Mouse (Mus musculus) megakaryocyte-erythroid progenitor cell, adult 5-6 weeks (primary cell): ENCODE measurements around the gene Casc3. TPM values are rescaled to one million over a fixed set of nuclear protein-coding genes. Genes with fewer than 3 reads are reported as not detected.

Source experiments
- ATAC-seq: replicated peaks from 2 replicates; pipeline ENCODE4 v1.8.0; 2016; ENCODE audit warnings: mild to moderate bottlenecking, inconsistent platforms; ENCODE audit not compliant: severe bottlenecking, poor library complexity, low FRiP score, low TSS enrichment
- total RNA-seq, 2 experiments: library from RNA; stranded (forward) in 1 of 2; stranded (reverse) in 1 of 2; fragments of 200-1000, 215-1000 nt in 1 of 2; fragments of >200 nt in 1 of 2; fragmentation: Nextera tagmentation in 1 of 2; gene quantifications; 2 replicates each; pipeline ENCODE4 v1.2.3; 2014 to 2017

Gene Casc3
- total RNA-seq, 2 experiments from 2014 or later: 37.4 to 51.8 TPM

- ATAC-seq: no peak
These were observed 32.7 kb upstream of the Casc3 start for GRCm38 (mm10) chr11:98771844-98772525.

GRCm38 (mm10) chr11:98772667-98773171, 32.0 kb upstream of the Casc3 start:
- ATAC-seq: no peak

GRCm38 (mm10) chr11:98773635-98774295, 30.9 kb upstream of the Casc3 start:
- peak; percentile 89 for ATAC-seq

- no peak for ATAC-seq
These were observed 29.9 kb upstream of the Casc3 start, which contains the start of gene Nr1d1 for GRCm38 (mm10) chr11:98774582-98775347. Nr1d1 (minus strand) TSS chr11:98775333.

- ATAC-seq: peak; percentile 69
These were observed 29.2 kb upstream of the Casc3 start for GRCm38 (mm10) chr11:98775348-98776051.

GRCm38 (mm10) chr11:98776052-98776764, 28.5 kb upstream of the Casc3 start:
- ATAC-seq: no peak

- ATAC-seq: no peak
These were observed 27.7 kb upstream of the Casc3 start for GRCm38 (mm10) chr11:98776843-98777590.

GRCm38 (mm10) chr11:98777888-98778287, 26.8 kb upstream of the Casc3 start:
- ATAC-seq: no peak

GRCm38 (mm10) chr11:98781851-98782512, 22.7 kb upstream of the Casc3 start:
- no peak for ATAC-seq

- no peak for ATAC-seq
These were observed 22.0 kb upstream of the Casc3 start for GRCm38 (mm10) chr11:98782651-98783235.

- peak; percentile 77 for ATAC-seq
These were observed 21.4 kb upstream of the Casc3 start for GRCm38 (mm10) chr11:98783236-98783696.

- ATAC-seq: no peak
These were observed 20.6 kb upstream of the Casc3 start for GRCm38 (mm10) chr11:98784139-98784538.

- ATAC-seq: no peak
These were observed 19.5 kb upstream of the Casc3 start for GRCm38 (mm10) chr11:98785214-98785613.

GRCm38 (mm10) chr11:98785772-98786281, 18.9 kb upstream of the Casc3 start:
- no peak for ATAC-seq

GRCm38 (mm10) chr11:98786359-98787214, 18.1 kb upstream of the Casc3 start:
- peak; percentile 45; the same call in 1 of the 2 replicates for ATAC-seq

- ATAC-seq: no peak
These were observed 17.5 kb upstream of the Casc3 start for GRCm38 (mm10) chr11:98787229-98787628.
